9 mouse cellular contexts compared by ENCODE assay signal in the genomic region with DNA sequence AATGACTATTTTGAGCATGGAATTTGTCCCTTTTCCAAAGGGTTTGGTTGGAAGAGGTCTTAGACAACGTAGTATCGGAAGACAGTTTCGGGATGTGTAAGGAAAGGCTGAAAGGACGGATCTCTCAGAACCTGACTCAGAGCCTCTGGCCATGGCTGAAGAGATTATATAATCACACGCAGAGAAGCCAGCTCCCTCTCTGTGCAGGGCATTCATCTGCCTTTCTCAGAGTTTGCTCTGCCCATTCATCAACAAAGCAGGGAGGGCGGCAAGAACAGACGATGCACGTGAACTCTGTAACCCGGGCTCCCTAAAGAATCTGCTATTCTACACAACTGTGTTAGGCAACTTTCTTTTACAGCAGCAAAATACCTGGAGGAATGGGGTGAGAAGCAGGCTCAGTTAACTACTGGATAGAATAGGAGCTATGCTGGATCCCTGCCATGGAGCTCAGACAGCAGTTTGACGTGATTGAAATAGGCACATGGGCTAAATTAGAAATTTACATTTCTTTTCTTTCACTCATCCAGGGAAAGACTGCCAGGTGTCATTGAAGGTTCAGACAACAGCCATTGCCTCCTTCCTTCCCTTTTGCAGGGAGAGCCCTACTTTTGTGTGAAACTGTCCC. TPM values are rescaled to one million over a fixed set of nuclear protein-coding genes. Genes with fewer than 3 reads are reported as not detected.
A peak's percentile ranks its signal among the peaks of the same experiment; 100 is the strongest.
DNase-seq lines count a peak whose midpoint lies in the region; ATAC-seq lines count a peak whose summit lies in the region.
"Had no signal": no experiment of that assay in that cellular context is flagged by ENCODE, and none has a peak within 500 bp of the region (broad histone marks: within the 10 kb centered on the region; RNA-seq: fewer than 3 reads in every experiment).

No protein-coding gene starts in this region.

- no peak for ATAC-seq in kidney, embryonic 15.5 days (replicated peaks; ENCODE audit: low FRiP score)
- no peak for ATAC-seq in hindbrain, embryonic 14.5 days (ENCODE audit: low FRiP score)
- ATAC-seq in neural tube, embryonic 12.5 days (ENCODE audit: low FRiP score, low read depth) = peak; percentile 14; the same call in 1 of the 2 replicates

- 41% methylated on average over 10 of the region's 10 CpGs for WGBS in kidney, embryonic 15.5 days
- WGBS in hindbrain, embryonic 14.5 days = 10% methylated on average over 10 of the region's 10 CpGs
- WGBS in neural tube, embryonic 12.5 days = 19% methylated on average over 10 of the region's 10 CpGs

- H3K4me2 ChIP-seq in kidney, embryonic 15.5 days = peak overlapping the region; percentile 74
- H3K4me2 ChIP-seq in hindbrain, embryonic 14.5 days (replicated peaks) = peak overlapping the region; percentile 61
- peak overlapping the region; percentile 57 for H3K4me2 ChIP-seq in neural tube, embryonic 12.5 days (replicated peaks)

- H3K9ac ChIP-seq in kidney, embryonic 15.5 days = peak overlapping the region; percentile 42; the same call in 1 of the 2 replicates
- H3K9ac ChIP-seq in hindbrain, embryonic 14.5 days = peak overlapping the region; percentile 57
- H3K9ac ChIP-seq in neural tube, embryonic 12.5 days = 0 out of 2 replicates have a peak overlapping the region, but pooled peaks have one; percentile 35

- peaks cover 10% of the 10 kb centered on the region for H3K4me1 ChIP-seq in kidney, embryonic 15.5 days
- peaks cover 15% of the 10 kb centered on the region for H3K4me1 ChIP-seq in hindbrain, embryonic 14.5 days (replicated peaks; ENCODE audit: control insufficient read depth, insufficient read depth, low read length)
- peaks cover 14% of the 10 kb centered on the region for H3K4me1 ChIP-seq in neural tube, embryonic 12.5 days

- H3K27ac ChIP-seq in kidney, embryonic 15.5 days = peak overlapping the region; percentile 68; the same call in 1 of the 2 replicates
- peak overlapping the region; percentile 92 for H3K27ac ChIP-seq in hindbrain, embryonic 14.5 days
- H3K27ac ChIP-seq in neural tube, embryonic 12.5 days = peak overlapping the region; percentile 58; the same call in 1 of the 2 replicates

- H3K36me3 ChIP-seq in kidney, embryonic 15.5 days = no peaks in the 10 kb centered on the region
- H3K36me3 ChIP-seq in hindbrain, embryonic 14.5 days (replicated peaks; ENCODE audit: control insufficient read depth, insufficient read depth) = no peaks in the 10 kb centered on the region
- H3K36me3 ChIP-seq in neural tube, embryonic 12.5 days = no peaks in the 10 kb centered on the region

- H3K4me3 ChIP-seq in kidney, embryonic 15.5 days (replicated peaks) = no peak overlapping the region
- H3K4me3 ChIP-seq in hindbrain, embryonic 14.5 days (replicated peaks; ENCODE audit: low read length) = peak overlapping the region; percentile 28
- no peak overlapping the region; the same call in 1 of the 2 replicates for H3K4me3 ChIP-seq in neural tube, embryonic 12.5 days

- no peak for DNase-seq in kidney, postnatal 14 days
- DNase-seq in cerebellum, adult 9-10 months = peak; percentile 82
- DNase-seq in hindbrain, embryonic 14.5 days (ENCODE audit: low spot score) = peak; percentile 43
- DNase-seq in left cerebral cortex, adult 11 months (ENCODE audit: low spot score) = no peak
- no peak for DNase-seq in spleen, adult 18-20 months
- DNase-seq in yolk sac, embryonic 10.5 days (ENCODE audit: low spot score) = no peak

- H3K27me3 ChIP-seq in kidney, embryonic 15.5 days = no peaks in the 10 kb centered on the region
- no peaks in the 10 kb centered on the region for H3K27me3 ChIP-seq in hindbrain, embryonic 14.5 days (ENCODE audit: control insufficient read depth, insufficient read depth, low read length)
- H3K27me3 ChIP-seq in neural tube, embryonic 12.5 days (replicated peaks) = no peaks in the 10 kb centered on the region

- H3K9me3 ChIP-seq in kidney, embryonic 15.5 days (replicated peaks) = no peaks in the 10 kb centered on the region
- no peaks in the 10 kb centered on the region for H3K9me3 ChIP-seq in hindbrain, embryonic 14.5 days (ENCODE audit: control insufficient read depth, low read length)
- H3K9me3 ChIP-seq in neural tube, embryonic 12.5 days = no peaks in the 10 kb centered on the region

RNA-seq across cellular contexts. Expression of a gene that starts 13.6 kb away (rescaled TPM):
- 2,032 and 2,056 TPM in 2 replicates for polyA plus RNA-seq in kidney, embryonic 15.5 days (2015; fragmentation: Nextera tagmentation; extraction: Ambion mirVana)
- 1,642 and 1,896 TPM in 2 replicates for polyA plus RNA-seq in hindbrain, embryonic 14.5 days (2014; fragmentation: Nextera tagmentation; extraction: Ambion mirVana)
- 1,568 and 1,704 TPM in 2 replicates for polyA plus RNA-seq in neural tube, embryonic 12.5 days (2016; fragmentation: Nextera tagmentation; extraction: Ambion mirVana)

RNA-seq across cellular contexts. Expression of a gene that starts 19.6 kb away (rescaled TPM):
- polyA plus RNA-seq in kidney, embryonic 15.5 days (2015; fragmentation: Nextera tagmentation; extraction: Ambion mirVana) = 3.3 and 5.0 TPM in 2 replicates
- polyA plus RNA-seq in hindbrain, embryonic 14.5 days (2014; fragmentation: Nextera tagmentation; extraction: Ambion mirVana) = 0.91 and 1.5 TPM in 2 replicates
- 2.7 TPM in 2 replicates for polyA plus RNA-seq in neural tube, embryonic 12.5 days (2016; fragmentation: Nextera tagmentation; extraction: Ambion mirVana)

RNA-seq across cellular contexts. Expression of a gene that starts 36.4 kb away (rescaled TPM):
- 38.2 and 39.6 TPM in 2 replicates for polyA plus RNA-seq in kidney, embryonic 15.5 days (2015; fragmentation: Nextera tagmentation; extraction: Ambion mirVana)
- 5.8 and 8.3 TPM in 2 replicates for polyA plus RNA-seq in hindbrain, embryonic 14.5 days (2014; fragmentation: Nextera tagmentation; extraction: Ambion mirVana)
- 8.4 and 8.9 TPM in 2 replicates for polyA plus RNA-seq in neural tube, embryonic 12.5 days (2016; fragmentation: Nextera tagmentation; extraction: Ambion mirVana)

RNA-seq across cellular contexts. Expression of a gene that starts 47.8 kb away (rescaled TPM):
- 219 and 239 TPM in 2 replicates for polyA plus RNA-seq in kidney, embryonic 15.5 days (2015; fragmentation: Nextera tagmentation; extraction: Ambion mirVana)
- polyA plus RNA-seq in hindbrain, embryonic 14.5 days (2014; fragmentation: Nextera tagmentation; extraction: Ambion mirVana) = 230 and 231 TPM in 2 replicates
- polyA plus RNA-seq in neural tube, embryonic 12.5 days (2016; fragmentation: Nextera tagmentation; extraction: Ambion mirVana) = 282 and 298 TPM in 2 replicates

RNA-seq across cellular contexts. Expression of a gene that starts 51.3 kb away (rescaled TPM):
- not detected in 2 replicates for polyA plus RNA-seq in kidney, embryonic 15.5 days (2015; fragmentation: Nextera tagmentation; extraction: Ambion mirVana)
- polyA plus RNA-seq in hindbrain, embryonic 14.5 days (2014; fragmentation: Nextera tagmentation; extraction: Ambion mirVana) = not detected in 2 replicates
- not detected in 2 replicates for polyA plus RNA-seq in neural tube, embryonic 12.5 days (2016; fragmentation: Nextera tagmentation; extraction: Ambion mirVana)
- polyA plus RNA-seq: liver, embryonic 16.5 days had no signal

Comparison
In these comparisons a context has a peak if more than half of its experiments do, and no peak if none do; other contexts are left out.
1. DNase-seq: peak in cerebellum, adult 9-10 months (single experiment) and hindbrain, embryonic 14.5 days (single experiment); none in kidney, postnatal 14 days (single experiment), left cerebral cortex, adult 11 months (single experiment), spleen, adult 18-20 months (0 of 2) and yolk sac, embryonic 10.5 days (single experiment).
2. Peak in every context shown above with its lines, with median percentiles within 50 percentile points of each other: H3K27ac ChIP-seq, H3K4me2 ChIP-seq and H3K9ac ChIP-seq.